Mouse (Mus musculus): ENCODE results near the gene Ahcyl1.

The Ahcyl1 gene

DNA sequence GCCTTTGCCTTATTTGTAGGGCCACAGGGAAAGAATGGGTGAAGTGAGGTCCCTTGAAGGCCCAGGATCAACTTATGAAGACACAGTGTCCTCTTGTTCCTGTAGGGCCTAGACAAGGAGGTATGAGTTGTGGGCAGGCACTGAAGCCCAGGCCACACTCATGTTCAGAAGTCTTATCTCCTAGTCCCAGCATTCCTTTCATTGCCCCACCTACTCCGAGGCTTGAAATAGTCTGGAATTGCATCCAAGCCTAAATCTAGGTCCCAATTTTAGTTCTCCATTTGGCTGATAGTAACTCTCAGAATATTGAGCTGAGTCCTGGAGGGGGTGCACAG is 8.0 kb upstream of the Ahcyl1 start:
- DNase-seq (ENCODE audit: low read depth, low spot score): no peak

DNA sequence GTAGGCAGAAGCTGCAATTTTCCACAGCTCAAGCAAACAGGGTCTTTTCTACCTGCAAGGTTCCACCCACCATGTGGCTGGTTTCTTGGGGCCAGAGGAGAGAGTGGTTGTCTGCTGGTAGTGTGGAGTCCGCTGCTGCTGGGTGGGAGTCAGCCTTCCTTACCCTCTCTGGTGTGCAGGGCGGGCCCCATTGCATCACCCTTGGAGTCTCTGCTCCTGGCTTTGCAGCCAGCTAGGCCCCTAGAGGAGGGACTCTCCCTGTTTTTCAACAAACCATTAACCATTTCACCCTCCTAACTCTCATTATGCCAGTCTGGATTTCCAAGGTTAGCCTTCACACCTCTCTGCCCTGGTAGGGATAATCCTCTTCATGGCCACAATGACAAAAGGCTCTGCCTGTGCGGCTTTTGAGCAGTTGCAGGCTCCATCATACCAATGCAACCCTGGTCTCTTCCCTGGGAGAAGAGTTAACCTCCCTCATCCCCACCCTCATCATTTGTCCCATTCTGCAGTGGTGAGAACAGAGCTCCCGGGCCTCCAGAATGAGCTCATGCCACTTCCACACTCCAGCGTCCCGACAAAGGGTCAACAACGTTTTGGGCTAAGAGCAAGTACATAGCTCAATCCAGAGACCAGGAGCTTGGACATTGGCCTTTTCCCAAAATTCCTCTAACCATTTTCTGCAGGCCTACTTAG is 7.5 kb upstream of the Ahcyl1 start:
- DNase-seq (ENCODE audit: low read depth, low spot score): no peak

DNA sequence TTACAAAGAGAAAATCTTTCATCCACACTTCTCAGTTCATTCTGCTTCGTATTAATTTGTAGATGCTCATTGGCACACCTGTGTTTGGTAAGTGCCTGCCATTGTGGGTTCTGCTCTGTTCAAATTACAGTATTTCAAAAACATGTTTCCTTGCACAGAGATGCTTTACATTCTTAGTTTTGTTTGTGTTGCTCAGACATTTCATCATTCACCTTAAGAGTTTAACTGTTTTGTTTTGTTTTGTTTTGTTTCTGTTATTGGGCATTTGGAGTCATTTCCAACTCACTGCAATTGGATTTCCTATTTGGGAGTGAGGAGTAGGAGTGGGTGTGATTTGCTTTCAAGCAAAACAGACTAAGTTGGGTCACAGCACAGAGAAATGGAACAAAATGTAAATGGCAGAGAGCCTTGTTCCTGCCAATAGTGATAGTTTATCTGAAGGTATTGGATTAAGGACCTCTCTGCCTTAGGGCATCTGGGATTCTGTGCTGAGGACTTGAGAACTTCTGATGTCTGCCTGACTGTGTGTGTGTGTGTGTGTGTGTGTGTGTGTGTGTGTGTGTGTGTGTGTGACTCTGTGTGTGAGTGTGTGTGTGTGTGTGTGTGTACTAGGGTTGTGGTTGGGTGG is 5.5 kb upstream of the Ahcyl1 start:
- no peak for DNase-seq (ENCODE audit: low read depth, low spot score)

DNA sequence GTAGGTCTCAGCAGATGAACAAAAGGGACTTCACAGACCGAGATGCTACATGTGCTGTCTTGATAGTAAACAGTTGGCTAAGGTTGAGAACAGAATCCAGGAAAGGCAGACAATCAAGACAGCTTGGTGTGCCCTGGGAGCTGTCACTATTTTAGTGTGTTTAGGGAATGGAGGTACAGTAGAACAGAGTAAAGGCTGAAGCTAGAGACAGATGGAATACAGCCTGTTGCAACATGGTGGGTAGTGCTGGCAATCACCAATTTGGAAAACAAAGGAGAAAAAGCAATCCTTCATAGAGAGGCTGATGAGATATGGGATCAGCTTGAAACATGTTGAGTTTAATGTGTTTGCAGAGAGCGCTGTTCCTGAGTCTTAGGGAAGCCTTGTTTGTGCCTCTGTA is 4.3 kb upstream of the Ahcyl1 start:
- no peak for DNase-seq (ENCODE audit: low read depth, low spot score)

DNA sequence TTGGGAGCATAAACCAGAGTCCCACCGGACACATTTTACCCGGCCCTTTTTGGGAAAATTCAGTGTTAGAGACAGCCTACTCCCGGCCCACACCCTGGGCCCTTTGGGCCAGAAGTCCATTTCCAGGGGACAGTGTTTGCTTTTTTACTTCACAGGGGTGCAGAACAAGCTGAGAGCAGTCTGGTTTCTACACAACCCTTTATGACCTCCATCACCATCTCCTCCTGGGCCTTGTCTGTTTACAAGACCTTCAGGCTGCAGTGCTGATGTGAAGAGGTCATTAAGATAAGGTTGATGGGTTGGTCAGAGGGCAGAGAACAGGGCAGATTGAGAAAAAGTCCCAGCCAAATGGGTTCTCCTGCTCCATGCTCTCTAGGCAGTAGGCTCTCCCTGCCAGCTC is 550 bp upstream of the Ahcyl1 start:
- DNase-seq (ENCODE audit: low read depth, low spot score): no peak

DNA sequence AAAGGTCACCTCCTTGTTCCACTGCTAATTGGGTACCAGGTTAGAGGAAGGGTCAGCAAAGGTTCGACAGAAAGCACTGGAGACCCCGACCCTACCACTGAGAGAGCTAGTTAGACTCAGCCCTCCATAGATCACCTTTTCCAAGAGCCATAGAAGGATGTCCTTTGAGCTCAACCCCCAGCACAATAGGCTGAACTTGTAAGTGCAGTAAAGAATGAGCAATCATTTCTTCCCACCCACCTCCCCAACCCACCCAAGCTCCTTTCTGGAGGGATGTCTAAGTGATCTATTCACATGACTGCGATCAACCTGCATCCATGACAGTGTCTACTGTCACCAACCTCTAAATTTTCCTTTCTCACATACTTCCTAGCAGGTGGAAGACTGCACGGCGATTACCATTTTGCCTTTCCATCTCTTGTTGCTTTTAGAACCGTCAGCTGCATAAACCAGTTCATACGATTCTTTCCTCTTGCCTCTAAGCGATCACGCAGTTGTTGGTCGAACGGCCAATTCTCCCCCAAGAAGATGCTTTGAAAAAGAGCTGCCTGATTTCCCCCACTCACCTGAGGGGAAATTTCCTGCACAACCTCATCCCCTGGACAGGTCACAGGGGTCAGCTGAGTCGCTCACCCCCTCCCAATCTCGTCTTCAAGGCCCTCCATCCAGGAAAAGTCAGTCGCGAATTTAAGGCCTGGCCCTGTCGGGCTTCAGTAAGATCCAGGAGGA is 977 bp downstream of the Ahcyl1 start:
- peak; percentile 7 for DNase-seq (ENCODE audit: low read depth, low spot score)

DNA sequence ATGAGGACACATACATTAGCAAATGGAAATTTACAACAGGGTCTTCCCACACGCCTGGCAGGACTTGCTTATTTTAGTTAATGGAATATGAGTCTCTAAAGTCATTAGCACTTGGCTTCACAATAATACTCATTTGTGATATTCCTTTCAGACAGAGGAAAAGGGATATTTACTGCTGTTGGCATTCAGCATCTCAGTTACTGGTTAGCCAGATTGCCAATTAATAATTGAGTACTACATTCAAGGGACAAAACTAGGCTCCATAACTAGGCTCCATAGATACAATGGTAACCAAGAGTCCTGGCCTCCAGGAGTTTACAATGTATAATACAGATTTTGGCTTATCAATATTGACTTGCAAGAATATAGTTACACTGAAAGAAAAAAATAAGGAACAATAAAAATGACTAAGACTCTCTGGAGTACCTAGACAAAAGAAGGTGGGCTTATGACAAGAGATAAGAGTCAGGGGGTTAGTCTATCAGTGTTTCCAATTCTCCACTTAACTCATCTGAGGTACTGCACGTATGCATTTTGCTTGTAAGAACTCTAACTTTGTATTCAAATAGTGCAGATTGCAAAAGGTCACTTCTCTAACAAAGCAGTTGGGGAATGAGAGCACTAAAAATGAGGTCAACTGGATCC is 2.0 kb downstream of the Ahcyl1 start:
- DNase-seq (ENCODE audit: low read depth, low spot score): no peak

DNA sequence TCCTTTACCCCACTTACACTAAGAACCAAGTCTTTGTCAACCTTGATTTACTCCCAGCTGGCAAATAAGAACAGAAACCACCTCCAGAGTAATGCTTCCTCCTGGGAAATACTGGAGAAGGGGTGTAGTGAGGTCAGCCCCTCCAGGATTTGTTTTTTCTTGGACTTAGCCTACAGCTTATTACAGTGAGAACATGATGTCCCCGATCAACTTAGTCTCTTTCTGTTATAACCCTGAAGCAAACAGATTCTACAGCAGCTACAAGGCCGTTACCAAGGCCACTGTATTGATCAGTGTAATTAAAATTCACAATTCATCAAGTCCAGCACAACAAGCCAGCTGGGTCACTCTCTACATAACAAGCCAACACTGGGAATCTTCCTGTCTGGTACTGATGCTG is 6.0 kb downstream of the Ahcyl1 start:
- no peak for DNase-seq (ENCODE audit: low read depth, low spot score)

DNA sequence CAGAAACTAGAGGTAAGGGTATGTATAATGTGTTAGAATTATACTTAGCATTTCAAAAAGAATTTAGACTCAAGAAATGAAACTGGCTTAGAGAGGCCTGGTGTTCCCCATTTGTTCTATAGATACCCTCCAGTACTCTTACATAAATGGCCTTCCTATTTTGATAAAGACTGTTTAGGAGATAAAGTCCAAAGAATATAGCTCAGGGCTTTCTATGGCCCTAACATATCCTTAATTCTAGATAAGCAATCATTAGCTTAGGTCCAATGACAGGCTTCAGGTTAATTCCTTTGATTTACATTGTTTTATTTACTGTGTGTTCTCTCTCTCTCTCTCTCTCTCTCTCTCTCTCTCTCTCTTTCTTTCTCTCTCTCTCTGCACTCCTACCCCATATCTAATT is 7.1 kb downstream of the Ahcyl1 start:
- DNase-seq (ENCODE audit: low read depth, low spot score): no peak

DNA sequence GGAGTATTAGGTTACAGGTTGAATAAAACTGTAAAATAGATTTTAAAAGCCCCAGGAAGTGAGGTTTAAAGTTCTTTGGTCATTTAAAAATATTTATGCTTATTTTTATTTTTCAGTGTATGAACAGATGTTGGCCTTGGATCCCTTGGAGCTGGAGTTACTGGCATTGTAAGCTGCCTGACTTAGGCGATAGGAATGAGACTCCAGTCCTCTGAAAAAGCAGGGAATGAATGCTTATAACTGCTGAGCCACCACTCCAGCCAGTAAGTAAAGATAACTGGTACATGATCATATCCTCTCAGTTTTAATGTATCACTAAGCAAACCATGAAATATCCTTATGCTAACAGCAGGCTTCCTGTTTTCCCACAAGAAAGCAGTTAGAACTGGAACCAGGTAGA is 8.1 kb downstream of the Ahcyl1 start:
- no peak for DNase-seq (ENCODE audit: low read depth, low spot score)

DNA sequence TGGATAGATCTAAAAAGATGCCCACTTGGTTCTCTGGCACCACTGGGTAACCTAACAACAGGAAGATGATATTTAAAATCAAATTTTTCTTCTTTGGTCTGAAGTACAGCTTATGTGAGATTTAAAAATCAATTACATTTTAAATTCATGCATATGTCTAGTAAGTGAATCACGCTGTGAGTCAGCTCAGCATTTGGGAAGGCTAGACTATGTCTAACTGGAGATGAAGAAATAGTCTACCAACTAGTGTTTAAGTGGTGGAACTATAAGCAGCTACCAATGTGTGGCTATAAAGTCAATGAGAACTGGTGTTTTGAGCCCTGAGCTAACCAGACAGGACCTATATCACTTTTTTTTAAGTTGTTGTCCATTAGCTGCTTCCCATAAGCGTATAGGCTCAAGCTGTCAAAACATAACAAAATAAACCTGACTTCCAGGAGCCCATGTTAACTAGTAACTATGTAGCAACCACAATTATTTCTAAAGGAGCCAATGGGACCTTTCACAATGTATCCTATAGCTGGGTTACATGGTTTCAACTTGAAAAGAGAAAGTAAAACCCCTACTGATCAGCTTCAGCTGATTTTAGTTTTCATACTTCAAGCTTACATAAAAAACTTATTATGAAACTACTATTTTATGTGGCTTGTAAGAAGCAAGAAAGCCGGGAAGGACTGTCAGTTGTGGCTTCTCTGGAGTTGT is 9.9 kb downstream of the Ahcyl1 start:
- no peak for DNase-seq (ENCODE audit: low read depth, low spot score)

DNA sequence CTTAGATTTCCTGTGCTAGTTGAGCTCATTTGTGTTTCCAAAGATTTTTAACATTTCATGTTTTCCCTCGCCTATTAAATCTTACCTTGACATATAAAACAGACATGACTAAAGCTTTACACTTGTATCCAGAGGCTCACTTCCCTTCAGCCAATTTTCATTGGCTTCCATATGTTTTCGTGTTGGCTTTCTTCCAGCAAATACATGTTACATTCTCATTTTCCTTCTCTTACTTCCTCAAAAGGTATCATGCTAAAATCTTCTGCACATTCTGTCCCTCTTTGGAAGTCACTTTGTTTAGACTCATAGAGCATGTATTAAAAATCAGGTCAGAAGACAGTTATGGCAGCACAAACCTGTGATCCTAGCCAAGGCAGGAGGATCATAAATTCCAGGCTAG is 10.7 kb downstream of the Ahcyl1 start:
- DNase-seq (ENCODE audit: low read depth, low spot score): no peak

DNA sequence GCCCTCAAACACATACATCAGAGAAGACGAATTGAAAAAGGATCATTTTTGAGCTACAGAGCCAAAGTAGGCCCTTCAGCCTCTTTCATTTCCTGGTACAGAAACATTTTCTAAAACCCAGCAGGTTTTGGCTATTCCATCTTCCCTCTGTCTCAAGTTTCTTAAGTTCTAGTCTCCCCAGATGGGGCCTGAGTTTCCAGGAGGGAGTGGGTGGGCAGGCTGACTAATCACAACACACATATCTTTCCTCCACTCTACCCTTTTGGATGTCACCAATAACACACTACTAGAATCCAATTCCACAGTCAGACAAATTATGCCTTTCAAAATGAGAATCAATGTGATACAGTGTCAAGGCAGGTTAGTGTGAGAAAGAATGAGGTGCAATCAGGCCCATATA is 12.8 kb downstream of the Ahcyl1 start:
- no peak for DNase-seq (ENCODE audit: low read depth, low spot score)

DNA sequence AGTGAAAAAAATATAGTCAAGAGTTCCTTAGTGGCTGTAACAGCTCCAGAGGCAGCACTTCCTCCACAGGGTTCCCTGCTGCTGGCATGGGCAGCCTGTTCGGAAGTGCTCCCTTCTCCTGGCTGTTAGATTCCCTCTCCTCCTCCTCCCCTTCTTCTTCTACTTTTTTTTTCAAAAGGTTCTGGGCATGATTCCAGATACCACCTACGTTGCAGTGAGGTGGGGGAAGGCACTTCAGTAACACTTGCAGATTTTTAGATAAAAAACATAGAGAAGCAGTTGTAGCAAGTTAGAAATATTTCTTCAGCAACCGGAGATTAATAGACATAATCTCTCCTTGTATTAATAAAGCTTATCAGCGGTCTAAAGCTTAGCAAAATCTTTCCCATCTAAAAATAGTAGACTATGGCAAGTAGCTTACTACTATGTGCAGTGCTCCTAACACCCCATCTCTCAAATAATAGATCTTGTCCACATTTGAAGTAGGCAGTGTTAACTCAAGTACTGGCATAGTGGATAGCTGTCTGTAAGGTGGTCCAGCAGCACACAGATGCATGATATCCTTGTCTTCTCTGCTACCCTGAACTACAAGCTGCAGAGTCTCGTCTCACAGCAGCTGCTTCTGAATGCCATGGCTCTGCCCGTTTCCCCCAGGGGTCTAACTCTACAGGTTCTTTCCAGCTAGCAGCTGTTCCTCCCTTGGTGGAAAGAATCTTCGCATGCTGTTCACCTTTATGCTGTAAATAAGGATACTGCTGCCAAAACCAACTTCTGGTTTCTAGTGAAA is 15.4 kb downstream of the Ahcyl1 start:
- DNase-seq (ENCODE audit: low read depth, low spot score): peak; percentile 33

DNA sequence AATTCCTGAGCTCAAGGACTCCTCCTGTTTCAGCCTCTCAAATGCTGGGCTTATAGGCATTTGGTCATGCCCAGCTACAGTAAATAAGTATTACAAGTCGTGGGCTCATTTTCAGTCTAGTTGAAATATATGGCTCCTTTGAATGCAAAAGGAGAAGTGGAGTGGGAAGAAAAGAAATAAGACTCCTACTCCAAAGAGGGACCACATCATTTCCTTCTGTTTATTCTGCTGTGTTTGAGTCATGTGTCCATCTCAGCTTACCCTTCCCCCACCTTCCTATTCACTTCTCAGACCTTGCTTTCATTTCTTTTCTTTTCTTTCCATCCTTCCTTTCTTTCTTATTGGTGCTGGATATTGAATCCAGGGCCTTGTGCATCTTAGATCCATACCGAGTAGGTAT is 24.9 kb downstream of the Ahcyl1 start:
- no peak for DNase-seq (ENCODE audit: low read depth, low spot score)

DNA sequence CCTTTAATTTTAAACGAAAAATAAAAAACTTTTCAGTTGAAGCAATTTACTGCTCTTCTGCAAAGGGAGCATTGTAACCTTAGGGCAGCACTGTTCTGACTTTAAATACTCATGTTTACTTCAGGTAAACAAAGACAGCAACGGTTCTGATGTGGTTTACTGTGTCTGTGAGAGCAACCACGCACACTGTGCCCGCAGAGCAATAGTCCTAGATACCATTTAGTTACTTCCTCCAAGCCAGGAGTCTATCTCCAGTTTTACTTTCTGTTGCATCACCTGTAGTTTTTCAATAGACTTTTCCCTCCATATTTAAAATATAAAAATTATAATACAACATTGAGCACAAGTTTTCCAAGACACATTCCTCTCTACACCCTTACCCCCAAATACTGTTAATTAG is 25.9 kb downstream of the Ahcyl1 start:
- no peak for DNase-seq (ENCODE audit: low read depth, low spot score)

DNA sequence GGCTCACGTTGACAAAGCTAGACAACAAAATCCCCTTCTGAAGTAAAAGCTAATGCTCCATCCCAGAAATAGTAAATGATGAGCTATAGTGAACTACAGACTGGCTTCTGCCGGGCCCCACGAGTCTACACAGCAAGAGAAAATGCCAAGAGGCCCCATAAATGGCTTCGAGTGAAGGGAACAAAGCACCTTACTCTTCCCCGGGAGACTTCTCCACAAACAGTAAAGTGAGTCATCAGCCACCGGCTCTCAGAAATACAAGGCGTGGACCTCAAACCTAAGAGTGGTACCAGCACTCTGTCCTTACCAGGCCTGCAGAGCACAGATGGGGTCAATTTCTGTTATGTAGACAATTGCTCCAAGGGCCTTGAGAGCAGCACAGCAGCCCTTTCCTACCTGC is 27.6 kb downstream of the Ahcyl1 start:
- no peak for DNase-seq (ENCODE audit: low read depth, low spot score)

DNA sequence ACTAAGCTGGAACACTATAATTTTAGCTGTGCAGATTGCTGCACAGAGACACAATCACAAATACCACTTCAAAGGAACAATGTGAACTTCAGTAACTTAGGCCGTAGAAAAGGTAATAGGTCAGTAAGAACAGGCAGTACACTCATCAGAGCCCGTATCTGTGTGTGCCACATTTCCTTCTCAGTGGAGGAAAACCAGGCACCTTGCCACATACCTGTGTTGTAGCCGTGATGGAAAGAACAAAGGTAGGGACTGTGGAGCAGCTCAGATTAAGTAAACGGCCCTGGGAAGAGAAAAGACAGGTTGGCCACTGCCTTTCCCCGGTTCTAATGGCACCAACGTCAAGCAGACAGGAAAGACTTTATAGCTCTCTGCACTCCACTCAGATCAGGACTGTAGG is 28.9 kb downstream of the Ahcyl1 start:
- DNase-seq (ENCODE audit: low read depth, low spot score): no peak

DNA sequence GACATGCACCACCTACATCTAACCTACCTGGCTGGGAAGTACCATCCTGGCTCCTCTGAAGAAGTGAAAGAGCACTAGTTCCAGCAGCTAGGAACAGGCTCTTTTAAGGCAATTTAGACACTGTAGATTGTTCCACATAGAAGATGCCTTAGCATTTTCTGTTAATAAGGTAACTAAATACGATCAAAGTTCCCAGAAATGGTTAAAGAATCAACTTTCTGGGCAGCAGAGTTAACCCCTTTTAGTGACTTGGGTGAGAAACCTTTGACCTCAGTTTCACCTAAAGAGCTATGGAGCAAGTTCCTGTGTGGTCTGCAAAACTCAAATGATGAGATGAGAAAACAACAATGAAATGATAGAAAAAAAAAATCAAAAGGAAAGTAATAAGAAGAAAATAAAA is 31.7 kb downstream of the Ahcyl1 start:
- no peak for DNase-seq (ENCODE audit: low read depth, low spot score)

DNA sequence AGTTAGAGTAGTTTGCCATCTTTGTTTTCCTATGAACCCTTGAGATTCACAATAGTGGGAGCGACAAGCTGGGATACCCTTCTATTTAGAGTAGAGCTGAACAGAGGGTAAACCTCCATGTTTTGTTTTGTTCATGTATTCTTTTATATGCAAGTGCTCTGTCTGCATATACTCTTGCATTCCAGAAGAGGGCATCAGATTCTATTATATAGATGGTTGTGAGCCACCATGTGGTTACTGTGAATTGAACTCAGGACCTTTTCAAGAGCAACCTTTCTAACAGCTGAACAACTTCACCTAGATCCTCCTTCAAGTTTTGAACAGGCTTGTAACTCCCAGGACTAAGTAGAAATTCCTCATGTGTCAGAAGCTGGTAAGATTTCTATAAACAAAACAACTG is 37.4 kb downstream of the Ahcyl1 start:
- DNase-seq (ENCODE audit: low read depth, low spot score): no peak

DNA sequence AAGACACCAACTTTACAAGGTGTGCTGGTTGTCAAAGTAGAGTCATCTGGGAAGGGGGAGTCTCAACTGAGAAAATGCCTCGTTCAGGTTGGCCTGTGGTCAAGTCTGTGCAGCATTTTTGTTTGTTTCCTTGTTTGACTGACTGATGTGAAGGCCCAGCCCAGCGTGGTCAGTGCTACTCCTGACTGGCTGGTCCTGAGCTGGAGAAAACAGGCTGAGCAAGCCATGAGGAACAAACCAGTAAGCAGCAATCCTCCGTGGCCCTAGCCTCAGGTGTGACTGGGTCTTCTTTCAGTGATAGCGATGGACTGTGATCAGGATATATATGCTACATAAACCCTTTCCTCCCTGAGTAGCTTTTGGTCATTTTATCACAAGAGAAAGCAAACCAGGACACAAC is 39.5 kb downstream of the Ahcyl1 start:
- no peak for DNase-seq (ENCODE audit: low read depth, low spot score)

All from ZHBTc4 (cell line).